In genomic region chr16:4655251-4655734, GRCm38 (mm10) we compare ENCODE assay signal across 8 mouse cellular contexts. TPM values are rescaled to one million over a fixed set of nuclear protein-coding genes. Genes with fewer than 3 reads are reported as not detected.
DNase-seq lines count a peak whose midpoint lies in the region; ATAC-seq and TF ChIP-seq lines count a peak whose summit lies in the region.

No protein-coding gene starts in this region.

- TF ChIP-seq POLR2A in kidney, adult 2 months (IDR thresholded peaks at IDR 0.05; ENCODE audit: low read depth, low read length) = no peak

- WGBS in embryonic facial prominence, embryonic 14.5 days = 65% methylated on average over 4 of the region's 4 CpGs
- 46% methylated on average over 4 of the region's 4 CpGs for WGBS in kidney, adult 2 months
- WGBS in lung, embryonic 14.5 days = 65% methylated on average over 4 of the region's 4 CpGs
- 89% methylated on average over 4 of the region's 4 CpGs for WGBS in neural tube, embryonic 15.5 days

- peak overlapping the region; percentile 94; the same call in 1 of the 2 replicates for H3K27ac ChIP-seq in embryonic facial prominence, embryonic 14.5 days (replicated peaks; ENCODE audit: low read depth, low read length)
- H3K27ac ChIP-seq in kidney, adult 2 months (ENCODE audit: insufficient read depth, low read depth, low read length) = peak overlapping the region; percentile 79
- H3K27ac ChIP-seq in lung, embryonic 14.5 days (ENCODE audit: low read depth) = peak overlapping the region; percentile 66; the same call in 1 of the 2 replicates
- H3K27ac ChIP-seq in neural tube, embryonic 15.5 days (replicated peaks) = no peak overlapping the region

- no peaks in the 10 kb centered on the region for H3K9me3 ChIP-seq in embryonic facial prominence, embryonic 14.5 days (ENCODE audit: control insufficient read depth, low read length)
- H3K9me3 ChIP-seq in lung, embryonic 14.5 days (ENCODE audit: low read depth, low read length) = no peaks in the 10 kb centered on the region
- no peaks in the 10 kb centered on the region for H3K9me3 ChIP-seq in neural tube, embryonic 15.5 days (replicated peaks)

- H3K9ac ChIP-seq in embryonic facial prominence, embryonic 14.5 days (ENCODE audit: low read depth, low read length) = no peak overlapping the region
- no peak overlapping the region for H3K9ac ChIP-seq in lung, embryonic 14.5 days
- no peak overlapping the region for H3K9ac ChIP-seq in neural tube, embryonic 15.5 days (replicated peaks)

- peak; percentile 41; the same call in 1 of the 2 replicates for TF ChIP-seq CTCF in kidney, adult 2 months (conservative IDR thresholded peaks at IDR 0.05; ENCODE audit: insufficient read depth, insufficient read length, low read depth, low read length)
- peak; percentile 58 for TF ChIP-seq CTCF in lung, embryonic 14.5 days (IDR thresholded peaks at IDR 0.05; ENCODE audit: low read depth)

- peaks cover 65% of the 10 kb centered on the region for H3K4me1 ChIP-seq in embryonic facial prominence, embryonic 14.5 days (ENCODE audit: control insufficient read depth, insufficient read depth, low read length)
- H3K4me1 ChIP-seq in kidney, adult 2 months (ENCODE audit: control insufficient read depth, insufficient read depth, low read length) = peaks cover 55% of the 10 kb centered on the region
- H3K4me1 ChIP-seq in lung, embryonic 14.5 days (ENCODE audit: insufficient read depth) = peaks cover 26% of the 10 kb centered on the region
- peaks cover 20% of the 10 kb centered on the region; the same call in 1 of the 2 replicates for H3K4me1 ChIP-seq in neural tube, embryonic 15.5 days

- peak; percentile 39 to 62 for DNase-seq in adrenal gland, postnatal 36 days
- DNase-seq in adrenal gland, adult 18-20 months (ENCODE audit: low spot score in 2 of 2) = no peak
- no peak for DNase-seq in embryonic facial prominence, embryonic 14.5 days (ENCODE audit: low spot score)
- DNase-seq in kidney, adult 2 months = peak; percentile 76
- DNase-seq in lung, embryonic 14.5 days = peak; percentile 68
- no peak for DNase-seq in embryo, embryonic 9.5 days (ENCODE audit: extremely low spot score)
- DNase-seq in frontal cortex, postnatal 14 days (ENCODE audit: low spot score in 2 of 2) = no peak

- H3K27me3 ChIP-seq in embryonic facial prominence, embryonic 14.5 days (replicated peaks; ENCODE audit: control insufficient read depth, insufficient read depth, low read length) = no peaks in the 10 kb centered on the region
- H3K27me3 ChIP-seq in kidney, adult 2 months (replicated peaks; ENCODE audit: control insufficient read depth, insufficient read depth, low read length) = no peaks in the 10 kb centered on the region
- no peaks in the 10 kb centered on the region for H3K27me3 ChIP-seq in lung, embryonic 14.5 days (ENCODE audit: insufficient read depth, low read length)
- no peaks in the 10 kb centered on the region for H3K27me3 ChIP-seq in neural tube, embryonic 15.5 days (replicated peaks)

- H3K4me2 ChIP-seq in embryonic facial prominence, embryonic 14.5 days (ENCODE audit: low read depth, low read length) = no peak overlapping the region
- H3K4me2 ChIP-seq in lung, embryonic 14.5 days = no peak overlapping the region
- no peak overlapping the region for H3K4me2 ChIP-seq in neural tube, embryonic 15.5 days

- H3K4me3 ChIP-seq in embryonic facial prominence, embryonic 14.5 days (ENCODE audit: low read depth, low read length) = no peak overlapping the region
- H3K4me3 ChIP-seq in kidney, adult 2 months (ENCODE audit: insufficient read depth, low read depth, low read length) = no peak overlapping the region
- no peak overlapping the region for H3K4me3 ChIP-seq in lung, embryonic 14.5 days (ENCODE audit: low read depth, low read length)
- H3K4me3 ChIP-seq in neural tube, embryonic 15.5 days (replicated peaks) = no peak overlapping the region

- H3K36me3 ChIP-seq in embryonic facial prominence, embryonic 14.5 days (ENCODE audit: control insufficient read depth, insufficient read depth, low read length) = peaks cover 18% of the 10 kb centered on the region
- H3K36me3 ChIP-seq in kidney, adult 2 months (ENCODE audit: control insufficient read depth, insufficient read depth, low read length) = no peaks in the 10 kb centered on the region
- H3K36me3 ChIP-seq in lung, embryonic 14.5 days (ENCODE audit: insufficient read depth) = peaks cover 38% of the 10 kb centered on the region
- peaks cover 34% of the 10 kb centered on the region for H3K36me3 ChIP-seq in neural tube, embryonic 15.5 days

- ATAC-seq in embryonic facial prominence, embryonic 14.5 days (ENCODE audit: low read depth) = no peak
- no peak for ATAC-seq in lung, embryonic 14.5 days (ENCODE audit: insufficient read depth)
- ATAC-seq in neural tube, embryonic 15.5 days (ENCODE audit: low FRiP score) = no peak

RNA-seq across cellular contexts. Expression of gene Dnaja3, which starts 15.5 kb away (rescaled TPM):
- total RNA-seq in adrenal gland, postnatal 36 days (2021) = 100 to 1,000 TPM; 118 to 143 TPM
- total RNA-seq in adrenal gland, adult 18-20 months (2021) = 100 to 1,000 TPM; 132 to 145 TPM
- 57.6 and 57.7 TPM in 2 replicates for polyA plus RNA-seq in embryonic facial prominence, embryonic 14.5 days (2014; fragmentation: Nextera tagmentation; extraction: Ambion mirVana)
- 57.8 and 72.9 TPM in 2 replicates for polyA plus RNA-seq in kidney, adult 2 months (2012; rRNA removed)
- 58.7 and 59.3 TPM in 2 replicates for polyA plus RNA-seq in lung, embryonic 14.5 days (2014; fragmentation: Nextera tagmentation; extraction: Ambion mirVana)
- 68.6 and 71.0 TPM in 2 replicates for polyA plus RNA-seq in neural tube, embryonic 15.5 days (2015; fragmentation: Nextera tagmentation; extraction: Ambion mirVana)

RNA-seq across cellular contexts. Expression of gene Vasn, which starts 15.6 kb away (rescaled TPM):
- 10 to 100 TPM in 1 of 2 experiments, 1 to 10 TPM in 1; 8.9 to 15.1 TPM for total RNA-seq in adrenal gland, postnatal 36 days (2021)
- 10 to 100 TPM; 10.0 to 15.3 TPM for total RNA-seq in adrenal gland, adult 18-20 months (2021)
- 31.3 and 32.4 TPM in 2 replicates for polyA plus RNA-seq in embryonic facial prominence, embryonic 14.5 days (2014; fragmentation: Nextera tagmentation; extraction: Ambion mirVana)
- 34.6 and 42.3 TPM in 2 replicates for polyA plus RNA-seq in kidney, adult 2 months (2012; rRNA removed)
- polyA plus RNA-seq in lung, embryonic 14.5 days (2014; fragmentation: Nextera tagmentation; extraction: Ambion mirVana) = 23.1 and 23.5 TPM in 2 replicates
- polyA plus RNA-seq in neural tube, embryonic 15.5 days (2015; fragmentation: Nextera tagmentation; extraction: Ambion mirVana) = 7.1 and 8.8 TPM in 2 replicates

RNA-seq across cellular contexts. Expression of gene Coro7, which starts 24.3 kb away (rescaled TPM):
- 10 to 100 TPM; 24.6 to 25.1 TPM for total RNA-seq in adrenal gland, postnatal 36 days (2021)
- total RNA-seq in adrenal gland, adult 18-20 months (2021) = 10 to 100 TPM; 21.0 to 25.7 TPM
- polyA plus RNA-seq in embryonic facial prominence, embryonic 14.5 days (2014; fragmentation: Nextera tagmentation; extraction: Ambion mirVana) = 11.5 and 16.1 TPM in 2 replicates
- polyA plus RNA-seq in kidney, adult 2 months (2012; rRNA removed) = 43.1 and 54.5 TPM in 2 replicates
- 13.1 and 15.1 TPM in 2 replicates for polyA plus RNA-seq in lung, embryonic 14.5 days (2014; fragmentation: Nextera tagmentation; extraction: Ambion mirVana)
- 31.4 and 35.5 TPM in 2 replicates for polyA plus RNA-seq in neural tube, embryonic 15.5 days (2015; fragmentation: Nextera tagmentation; extraction: Ambion mirVana)

RNA-seq across cellular contexts. Expression of gene Pam16, which starts 30.5 kb away (rescaled TPM):
- total RNA-seq in adrenal gland, postnatal 36 days (2021) = 100 to 1,000 TPM in 1 of 2 experiments, 10 to 100 TPM in 1; 95.3 to 109 TPM
- total RNA-seq in adrenal gland, adult 18-20 months (2021) = 100 to 1,000 TPM; 117 to 118 TPM
- polyA plus RNA-seq in embryonic facial prominence, embryonic 14.5 days (2014; fragmentation: Nextera tagmentation; extraction: Ambion mirVana) = 90.8 and 90.9 TPM in 2 replicates
- 27.3 and 41.8 TPM in 2 replicates for polyA plus RNA-seq in kidney, adult 2 months (2012; rRNA removed)
- 81.9 and 86.3 TPM in 2 replicates for polyA plus RNA-seq in lung, embryonic 14.5 days (2014; fragmentation: Nextera tagmentation; extraction: Ambion mirVana)
- polyA plus RNA-seq in neural tube, embryonic 15.5 days (2015; fragmentation: Nextera tagmentation; extraction: Ambion mirVana) = 150 and 179 TPM in 2 replicates

Comparison
In these comparisons a context has a peak if more than half of its experiments do, and no peak if none do; other contexts are left out.
1. DNase-seq: peak in adrenal gland, postnatal 36 days (2 of 2), kidney, adult 2 months (single experiment) and lung, embryonic 14.5 days (single experiment); none in adrenal gland, adult 18-20 months (0 of 2), embryonic facial prominence, embryonic 14.5 days (single experiment), embryo, embryonic 9.5 days (single experiment) and frontal cortex, postnatal 14 days (0 of 2).